Mouse (Mus musculus): Measurements from ENCODE around the gene Gm5725. TPM values are rescaled to one million over a fixed set of nuclear protein-coding genes. Genes with fewer than 3 reads are reported as not detected.
"Not testable (repeated sequence)": the region's sequence is repeated elsewhere in the genome, so short reads cannot be mapped to it uniquely, and the experiment has no call there.

The Gm5725 gene
- polyA plus RNA-seq (2016; fragmentation: Nextera tagmentation; extraction: Ambion mirVana), result not detected in 2 replicates

DNA sequence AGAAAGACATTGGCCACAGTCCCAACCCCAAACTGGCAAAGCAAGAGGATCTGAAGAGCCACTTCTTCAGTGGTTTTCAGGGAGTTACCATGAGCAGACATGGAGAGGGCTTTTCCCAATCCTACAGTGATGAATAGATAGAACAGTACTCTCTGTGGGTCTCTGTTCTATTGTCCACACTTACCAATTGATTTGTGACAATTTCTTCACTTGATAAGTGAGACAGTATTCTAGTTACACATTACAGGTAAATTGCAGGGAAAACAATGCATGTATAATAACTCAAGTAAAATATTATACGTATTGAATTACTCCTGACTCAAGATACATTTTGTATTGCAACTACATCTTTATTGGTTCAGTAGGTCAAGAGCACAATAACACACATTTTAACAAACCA is at the start of gene Gm5725:
Gene Gm5725 (minus strand): TSS at position 101 of the 400 bp plus-strand sequence.
- H3K9me3 ChIP-seq (replicated peaks); H3K4me2 ChIP-seq; ATAC-seq (ENCODE audit: insufficient number of reproducible peaks, low FRiP score); H3K27me3 ChIP-seq (replicated peaks); H3K9ac ChIP-seq; H3K36me3 ChIP-seq; H3K4me3 ChIP-seq; H3K4me1 ChIP-seq (replicated peaks); H3K27ac ChIP-seq (ENCODE audit: poor library complexity, severe bottlenecking): not testable (repeated sequence)
- WGBS, result no CpG with 5 or more reads among the region's 1 CpGs

DNA sequence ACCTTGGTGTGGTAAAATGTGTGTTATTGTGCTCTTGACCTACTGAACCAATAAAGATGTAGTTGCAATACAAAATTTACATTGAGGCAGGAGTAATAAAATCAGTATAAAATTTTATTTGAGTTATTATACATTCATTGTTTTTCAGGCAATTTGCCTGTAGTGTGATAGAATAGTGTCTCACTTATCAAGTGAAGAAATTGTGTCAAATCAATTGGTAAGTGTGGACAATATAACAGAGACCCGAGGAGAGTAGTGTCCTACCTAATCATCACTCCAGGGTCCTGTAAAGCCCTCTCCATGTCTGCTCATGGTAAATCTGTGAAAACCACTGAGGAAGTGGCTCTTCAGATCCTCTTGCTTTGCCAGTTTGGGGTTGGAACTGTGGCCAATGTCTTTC is 12.0 kb downstream of the Gm5725 start, which contains the start of gene Vmn1r135:
Gene Vmn1r135 (plus strand): TSS at position 301 of the 400 bp plus-strand sequence.
- no CpG with 5 or more reads among the region's 1 CpGs for WGBS
- not testable (repeated sequence) for H3K9me3 ChIP-seq (replicated peaks); ATAC-seq (ENCODE audit: insufficient number of reproducible peaks, low FRiP score); H3K36me3 ChIP-seq; H3K4me3 ChIP-seq; H3K27me3 ChIP-seq (replicated peaks); H3K27ac ChIP-seq (ENCODE audit: poor library complexity, severe bottlenecking); H3K4me1 ChIP-seq (replicated peaks); H3K4me2 ChIP-seq; H3K9ac ChIP-seq

- ATAC-seq (ENCODE audit: insufficient number of reproducible peaks, low FRiP score); H3K4me1 ChIP-seq (replicated peaks); H3K9me3 ChIP-seq (replicated peaks); H3K27me3 ChIP-seq (replicated peaks); H3K36me3 ChIP-seq; H3K27ac ChIP-seq (ENCODE audit: poor library complexity, severe bottlenecking); H3K4me2 ChIP-seq; H3K9ac ChIP-seq; H3K4me3 ChIP-seq: not testable (repeated sequence)
- WGBS, result no CpG with 5 or more reads among the region's 3 CpGs
These were observed 47.4 kb downstream of the Gm5725 start, which contains the start of gene Gm4177 for GRCm38 (mm10) chr7:21796628-21797027. TSS of gene Gm4177 (minus strand) at chr7:21796728.

Other genes with a start within 250 kb of the Gm5725 start
- not detected in 2 replicates for gene Vmn1r132, start 230.2 kb downstream of the Gm5725 start, polyA plus RNA-seq (2016; fragmentation: Nextera tagmentation; extraction: Ambion mirVana)
- gene Gm4175, start 82.8 kb downstream of the Gm5725 start, polyA plus RNA-seq (2016; fragmentation: Nextera tagmentation; extraction: Ambion mirVana), result not detected in 2 replicates
- not detected in 2 replicates for gene Gm4177, start 47.5 kb downstream of the Gm5725 start, polyA plus RNA-seq (2016; fragmentation: Nextera tagmentation; extraction: Ambion mirVana)
- gene Vmn1r135, start 11.9 kb downstream of the Gm5725 start, polyA plus RNA-seq (2016; fragmentation: Nextera tagmentation; extraction: Ambion mirVana), result not detected in 2 replicates
- gene Gm5891, start 77.0 kb upstream of the Gm5725 start, polyA plus RNA-seq (2016; fragmentation: Nextera tagmentation; extraction: Ambion mirVana), result not detected in 2 replicates
- not detected in 2 replicates for gene Vmn1r137, start 150.3 kb upstream of the Gm5725 start, polyA plus RNA-seq (2016; fragmentation: Nextera tagmentation; extraction: Ambion mirVana)
- gene Vmn1r138, start 184.6 kb upstream of the Gm5725 start, polyA plus RNA-seq (2016; fragmentation: Nextera tagmentation; extraction: Ambion mirVana), result not detected in 2 replicates
- gene Gm6176, start 212.0 kb upstream of the Gm5725 start, polyA plus RNA-seq (2016; fragmentation: Nextera tagmentation; extraction: Ambion mirVana), result not detected in 2 replicates
- not detected in 2 replicates for gene Vmn1r139, start 224.8 kb upstream of the Gm5725 start, polyA plus RNA-seq (2016; fragmentation: Nextera tagmentation; extraction: Ambion mirVana)